Mouse (Mus musculus): ENCODE results near the gene Kdm2b. TPM values are rescaled to one million over a fixed set of nuclear protein-coding genes. Genes with fewer than 3 reads are reported as not detected.

The Kdm2b gene
- polyA plus RNA-seq, 1 experiment: 10.9 TPM

DNA sequence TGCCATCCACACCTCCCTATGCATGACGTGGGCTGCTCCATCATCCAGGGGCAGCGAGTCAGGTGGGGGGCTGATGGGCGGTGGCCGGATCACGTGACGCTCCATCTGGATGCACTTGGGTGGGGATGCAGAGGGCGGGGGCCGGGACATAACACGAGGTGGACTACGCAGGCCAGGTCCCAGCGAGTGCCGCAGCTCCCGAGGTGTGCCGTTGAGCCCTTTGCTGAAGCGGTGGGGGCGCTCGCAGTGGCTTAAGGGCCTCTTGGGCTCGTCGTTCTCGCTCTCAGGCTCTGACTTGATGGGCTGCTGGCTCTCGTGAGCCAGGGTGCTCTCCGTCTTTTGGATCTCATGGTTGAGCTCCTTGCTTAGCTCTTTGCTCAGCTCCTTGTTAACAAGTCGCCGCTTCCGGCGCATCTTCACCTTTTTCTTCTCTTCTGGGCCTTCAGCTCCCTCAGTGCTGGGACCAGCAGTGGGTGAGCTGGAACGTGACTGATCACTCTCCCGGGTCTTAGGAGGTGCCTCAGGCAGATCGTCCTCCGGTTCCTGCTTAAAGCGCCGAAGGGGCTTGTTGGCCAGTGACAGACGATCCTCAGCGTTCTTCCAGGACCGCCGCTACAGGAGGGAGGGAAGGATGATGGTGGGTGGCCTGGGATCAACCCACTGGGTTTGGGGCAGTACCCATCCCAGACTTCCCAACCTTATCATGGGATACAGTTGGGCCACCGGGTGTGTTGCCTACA is 109.2 kb downstream of the Kdm2b start:
- Histone ChIP-seq H3K4me3 (ENCODE audit: insufficient read depth, low read depth, low read length) (no peak overlapping the region), H3K27ac (ENCODE audit: insufficient read depth, low read depth, low read length) (no peak overlapping the region), H3K27me3 (replicated peaks; ENCODE audit: control insufficient read depth, insufficient read depth, low read length) (no peaks in the 10 kb centered on the region), H3K4me1 (ENCODE audit: control insufficient read depth, insufficient read depth, low read length) (peaks cover under 1% of the 10 kb centered on the region; the same call in 1 of the 2 replicates), H3K36me3 (ENCODE audit: control insufficient read depth, insufficient read depth, low read length) (no peaks in the 10 kb centered on the region)
- 86% methylated on average over 37 of the region's 37 CpGs for WGBS
- DNase-seq: no peak
- TF ChIP-seq CTCF (conservative IDR thresholded peaks at IDR 0.05; ENCODE audit: insufficient read depth, insufficient read length, low read depth, low read length) (no peak), POLR2A (IDR thresholded peaks at IDR 0.05; ENCODE audit: low read depth, low read length) (no peak)

GRCm38 (mm10) chr5:122876671-122877070 is 113.0 kb downstream of the Kdm2b start:
- no peaks in the 10 kb centered on the region for H3K4me1 ChIP-seq (ENCODE audit: control insufficient read depth, insufficient read depth, low read length)
- peaks cover 2% of the 10 kb centered on the region for H3K36me3 ChIP-seq (ENCODE audit: control insufficient read depth, insufficient read depth, low read length)
- peak; percentile 56 for DNase-seq
- TF ChIP-seq CTCF (conservative IDR thresholded peaks at IDR 0.05; ENCODE audit: insufficient read depth, insufficient read length, low read depth, low read length): no peak
- no peak for TF ChIP-seq POLR2A (IDR thresholded peaks at IDR 0.05; ENCODE audit: low read depth, low read length)
- no peaks in the 10 kb centered on the region for H3K27me3 ChIP-seq (replicated peaks; ENCODE audit: control insufficient read depth, insufficient read depth, low read length)
- no peak overlapping the region for H3K4me3 ChIP-seq (ENCODE audit: insufficient read depth, low read depth, low read length)
- WGBS: 45% methylated on average over 3 of the region's 3 CpGs
- peak overlapping the region; percentile 26; the same call in 1 of the 2 replicates for H3K27ac ChIP-seq (ENCODE audit: insufficient read depth, low read depth, low read length)

GRCm38 (mm10) chr5:122874359-122874758 is 115.3 kb downstream of the Kdm2b start:
- H3K27ac ChIP-seq (ENCODE audit: insufficient read depth, low read depth, low read length): no peak overlapping the region
- WGBS: 87% methylated on average over 3 of the region's 3 CpGs
- DNase-seq: no peak
- H3K4me1 ChIP-seq (ENCODE audit: control insufficient read depth, insufficient read depth, low read length): no peaks in the 10 kb centered on the region
- no peak overlapping the region for H3K4me3 ChIP-seq (ENCODE audit: insufficient read depth, low read depth, low read length)
- TF ChIP-seq CTCF (conservative IDR thresholded peaks at IDR 0.05; ENCODE audit: insufficient read depth, insufficient read length, low read depth, low read length): no peak
- no peak for TF ChIP-seq POLR2A (IDR thresholded peaks at IDR 0.05; ENCODE audit: low read depth, low read length)
- no peaks in the 10 kb centered on the region for H3K27me3 ChIP-seq (replicated peaks; ENCODE audit: control insufficient read depth, insufficient read depth, low read length)
- H3K36me3 ChIP-seq (ENCODE audit: control insufficient read depth, insufficient read depth, low read length): peaks cover 5% of the 10 kb centered on the region

- Histone ChIP-seq H3K27me3 (replicated peaks; ENCODE audit: control insufficient read depth, insufficient read depth, low read length) (no peaks in the 10 kb centered on the region), H3K4me1 (ENCODE audit: control insufficient read depth, insufficient read depth, low read length) (no peaks in the 10 kb centered on the region), H3K27ac (ENCODE audit: insufficient read depth, low read depth, low read length) (no peak overlapping the region), H3K36me3 (ENCODE audit: control insufficient read depth, insufficient read depth, low read length) (peaks cover 5% of the 10 kb centered on the region), H3K4me3 (ENCODE audit: insufficient read depth, low read depth, low read length) (no peak overlapping the region)
- no peak for DNase-seq
- WGBS: 77% methylated on average over 2 of the region's 2 CpGs
- TF ChIP-seq POLR2A (IDR thresholded peaks at IDR 0.05; ENCODE audit: low read depth, low read length) (no peak), CTCF (conservative IDR thresholded peaks at IDR 0.05; ENCODE audit: insufficient read depth, insufficient read length, low read depth, low read length) (no peak)
These were observed 116.0 kb downstream of the Kdm2b start for GRCm38 (mm10) chr5:122873573-122873972.

- DNase-seq: no peak
- Histone ChIP-seq H3K27ac (ENCODE audit: insufficient read depth, low read depth, low read length) (no peak overlapping the region), H3K27me3 (replicated peaks; ENCODE audit: control insufficient read depth, insufficient read depth, low read length) (no peaks in the 10 kb centered on the region), H3K36me3 (ENCODE audit: control insufficient read depth, insufficient read depth, low read length) (peaks cover 7% of the 10 kb centered on the region), H3K4me1 (ENCODE audit: control insufficient read depth, insufficient read depth, low read length) (no peaks in the 10 kb centered on the region), H3K4me3 (ENCODE audit: insufficient read depth, low read depth, low read length) (no peak overlapping the region)
- 71% methylated on average over 3 of the region's 3 CpGs for WGBS
- TF ChIP-seq CTCF (conservative IDR thresholded peaks at IDR 0.05; ENCODE audit: insufficient read depth, insufficient read length, low read depth, low read length): no peak
- no peak for TF ChIP-seq POLR2A (IDR thresholded peaks at IDR 0.05; ENCODE audit: low read depth, low read length)
These were observed 117.0 kb downstream of the Kdm2b start for GRCm38 (mm10) chr5:122872626-122873025.

DNA sequence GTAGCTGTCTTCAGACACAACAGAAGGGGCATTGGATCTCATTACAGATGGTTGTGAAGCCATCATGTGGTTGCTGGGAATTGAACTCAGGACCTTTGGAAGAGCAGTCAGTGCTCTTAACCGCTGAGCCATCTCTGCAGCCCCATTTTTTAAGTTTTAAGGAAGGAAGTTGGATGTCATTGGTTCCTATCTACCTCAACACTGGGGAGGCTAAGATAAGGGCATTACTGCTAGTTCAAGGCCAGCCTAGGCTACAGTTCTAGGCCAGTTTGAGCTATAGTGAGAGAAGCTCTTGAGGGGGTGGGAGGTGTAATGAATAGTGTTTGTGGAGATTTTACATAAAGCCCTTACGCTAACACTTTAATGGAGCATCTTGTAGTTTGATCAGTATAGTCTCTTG is 126.6 kb downstream of the Kdm2b start:
- Histone ChIP-seq H3K4me1 (ENCODE audit: control insufficient read depth, insufficient read depth, low read length) (no peaks in the 10 kb centered on the region), H3K4me3 (ENCODE audit: insufficient read depth, low read depth, low read length) (no peak overlapping the region), H3K27me3 (replicated peaks; ENCODE audit: control insufficient read depth, insufficient read depth, low read length) (no peaks in the 10 kb centered on the region), H3K27ac (ENCODE audit: insufficient read depth, low read depth, low read length) (no peak overlapping the region), H3K36me3 (ENCODE audit: control insufficient read depth, insufficient read depth, low read length) (peaks cover 8% of the 10 kb centered on the region)
- no peak for DNase-seq
- TF ChIP-seq POLR2A (IDR thresholded peaks at IDR 0.05; ENCODE audit: low read depth, low read length): no peak
- TF ChIP-seq CTCF (conservative IDR thresholded peaks at IDR 0.05; ENCODE audit: insufficient read depth, insufficient read length, low read depth, low read length): no peak
- 95% methylated on average over 2 of the region's 2 CpGs for WGBS

DNA sequence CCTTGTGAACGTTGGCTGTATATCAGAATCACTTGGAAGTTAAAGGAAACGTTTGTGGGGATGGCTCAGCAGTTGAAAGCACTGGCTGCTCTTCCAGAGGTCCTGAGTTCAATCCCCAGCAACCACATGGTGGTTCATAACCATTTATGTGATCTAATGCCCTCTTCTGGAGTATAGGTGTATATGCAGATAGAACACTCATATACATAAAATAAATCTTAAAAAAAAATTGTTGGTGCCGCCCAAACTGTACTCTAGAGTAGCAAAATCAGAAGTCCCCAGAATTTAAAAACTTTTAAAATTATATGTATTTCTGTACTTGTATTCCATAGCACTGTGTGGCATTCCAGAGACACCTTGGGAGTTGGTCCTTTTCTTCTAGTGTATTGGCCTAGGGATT is 133.8 kb downstream of the Kdm2b start:
- peaks cover 2% of the 10 kb centered on the region; the same call in 1 of the 2 replicates for H3K4me1 ChIP-seq (ENCODE audit: control insufficient read depth, insufficient read depth, low read length)
- no peak overlapping the region for H3K27ac ChIP-seq (ENCODE audit: insufficient read depth, low read depth, low read length)
- no peak overlapping the region for H3K4me3 ChIP-seq (ENCODE audit: insufficient read depth, low read depth, low read length)
- TF ChIP-seq POLR2A (IDR thresholded peaks at IDR 0.05; ENCODE audit: low read depth, low read length) (no peak), CTCF (conservative IDR thresholded peaks at IDR 0.05; ENCODE audit: insufficient read depth, insufficient read length, low read depth, low read length) (no peak)
- no peaks in the 10 kb centered on the region for H3K36me3 ChIP-seq (ENCODE audit: control insufficient read depth, insufficient read depth, low read length)
- H3K27me3 ChIP-seq (replicated peaks; ENCODE audit: control insufficient read depth, insufficient read depth, low read length): no peaks in the 10 kb centered on the region
- DNase-seq: no peak
- WGBS: 43% methylated on average over 3 of the region's 3 CpGs
